Mouse (Mus musculus): ENCODE data around the gene Rhot2. TPM values are rescaled to one million over a fixed set of nuclear protein-coding genes. Genes with fewer than 3 reads are reported as not detected.

Rhot2 gene
- polyA plus RNA-seq, 1 experiment: 60.0 TPM

- no peak for DNase-seq (ENCODE audit: low read depth)
These were observed 3.4 kb downstream of the Rhot2 start, which contains the start of gene Gm20683 for GRCm38 (mm10) chr17:25841117-25841880. Gm20683 (minus strand) TSS chr17:25841763.

- no peak for DNase-seq (ENCODE audit: low read depth)
These were observed 4.1 kb downstream of the Rhot2 start for GRCm38 (mm10) chr17:25840519-25840918.

GRCm38 (mm10) chr17:25839455-25840235, 5.0 kb downstream of the Rhot2 start:
- no peak for DNase-seq (ENCODE audit: low read depth)

- DNase-seq (ENCODE audit: low read depth): no peak
These were observed 5.7 kb downstream of the Rhot2 start for GRCm38 (mm10) chr17:25838904-25839303.

GRCm38 (mm10) chr17:25837533-25837932, 7.1 kb downstream of the Rhot2 start:
- DNase-seq (ENCODE audit: low read depth): no peak

- no peak for DNase-seq (ENCODE audit: low read depth)
These were observed 7.6 kb downstream of the Rhot2 start, which contains the start of gene Rhbdl1 for GRCm38 (mm10) chr17:25837076-25837410. Rhbdl1 (minus strand) TSS chr17:25837295.

- DNase-seq (ENCODE audit: low read depth): no peak
These were observed 8.1 kb downstream of the Rhot2 start for GRCm38 (mm10) chr17:25836397-25837075.

GRCm38 (mm10) chr17:25835816-25836215, 8.8 kb downstream of the Rhot2 start:
- DNase-seq (ENCODE audit: low read depth): no peak

- DNase-seq (ENCODE audit: low read depth): no peak
These were observed 9.3 kb downstream of the Rhot2 start for GRCm38 (mm10) chr17:25835301-25835700.

GRCm38 (mm10) chr17:25834595-25835222, 9.9 kb downstream of the Rhot2 start:
- no peak for DNase-seq (ENCODE audit: low read depth)

- DNase-seq (ENCODE audit: low read depth): no peak
These were observed 10.6 kb downstream of the Rhot2 start for GRCm38 (mm10) chr17:25833961-25834594.

GRCm38 (mm10) chr17:25833291-25833663, 11.4 kb downstream of the Rhot2 start, which contains the start of gene Stub1:
Stub1 (minus strand) TSS chr17:25833404.
- no peak for DNase-seq (ENCODE audit: low read depth)

- no peak for DNase-seq (ENCODE audit: low read depth)
These were observed 12.0 kb downstream of the Rhot2 start for GRCm38 (mm10) chr17:25832436-25833290.

- DNase-seq (ENCODE audit: low read depth): no peak
These were observed 13.0 kb downstream of the Rhot2 start for GRCm38 (mm10) chr17:25831451-25832281.

- DNase-seq (ENCODE audit: low read depth): no peak
These were observed 13.7 kb downstream of the Rhot2 start for GRCm38 (mm10) chr17:25830806-25831431.

GRCm38 (mm10) chr17:25830200-25830753, 14.4 kb downstream of the Rhot2 start:
- DNase-seq (ENCODE audit: low read depth): no peak

GRCm38 (mm10) chr17:25829558-25830017, 15.1 kb downstream of the Rhot2 start:
- DNase-seq (ENCODE audit: low read depth): no peak

- DNase-seq (ENCODE audit: low read depth): no peak
These were observed 15.7 kb downstream of the Rhot2 start, which contains the start of gene Jmjd8 for GRCm38 (mm10) chr17:25828712-25829557. Jmjd8 (plus strand) TSS chr17:25828867.

Data from gonadal fat pad, adult 2 months (tissue).